Mouse (Mus musculus): ENCODE results near the gene Gpr132.

DNA sequence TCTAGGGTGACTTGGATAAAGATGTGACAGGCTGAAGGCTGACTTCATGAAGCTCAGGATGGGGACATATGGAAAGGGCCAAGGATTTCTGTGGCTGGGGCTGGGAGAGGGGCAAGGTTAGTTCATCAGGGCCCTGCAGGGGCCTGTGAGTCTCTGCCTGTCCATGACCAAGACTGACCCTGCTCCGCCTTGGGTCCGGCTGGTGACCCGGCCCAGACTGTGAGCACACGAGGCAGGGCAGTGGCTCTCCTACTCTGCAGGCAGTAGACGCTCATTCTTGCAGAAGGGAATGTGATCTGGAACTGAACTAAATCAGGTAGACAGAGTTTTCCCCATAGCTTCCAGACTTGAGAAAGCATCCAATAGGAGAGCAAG lies 59.8 kb downstream of the Gpr132 start:
- TF ChIP-seq GATA1 (IDR thresholded peaks at IDR 0.05; ENCODE audit: borderline replicate concordance, low read length) (no peak), FLI1 (IDR thresholded peaks at IDR 0.05; ENCODE audit: low read length) (no peak)
